Mouse (Mus musculus): ENCODE data around the gene Grasp. TPM values are rescaled to one million over a fixed set of nuclear protein-coding genes. Genes with fewer than 3 reads are reported as not detected.
A peak's percentile ranks its signal among the peaks of the same experiment; 100 is the strongest.

Grasp gene
- total RNA-seq, 2 experiments from 2014 or later: 84.2 to 95.8 TPM

- intact Hi-C loops (cut with DNase I): loop anchor here (1.0 to 10.0 kb wide), 4 partner anchors 19 to 745 kb away; no protein-coding TSS in a partner anchor
- DNase-seq (ENCODE audit: low spot score in 2 of 2): no peak
Measured at GRCm38 (mm10) chr15:101239821-101240220, 15.8 kb downstream of the Grasp start.

GRCm38 (mm10) chr15:101240799-101241204, 16.8 kb downstream of the Grasp start:
- intact Hi-C loops (cut with DNase I): loop anchor here (1.0 kb wide), 2 partner anchors 20 to 42 kb away; no protein-coding TSS in a partner anchor
- peak; percentile 93 to 96 for DNase-seq (ENCODE audit: low spot score in 2 of 2)

DNA sequence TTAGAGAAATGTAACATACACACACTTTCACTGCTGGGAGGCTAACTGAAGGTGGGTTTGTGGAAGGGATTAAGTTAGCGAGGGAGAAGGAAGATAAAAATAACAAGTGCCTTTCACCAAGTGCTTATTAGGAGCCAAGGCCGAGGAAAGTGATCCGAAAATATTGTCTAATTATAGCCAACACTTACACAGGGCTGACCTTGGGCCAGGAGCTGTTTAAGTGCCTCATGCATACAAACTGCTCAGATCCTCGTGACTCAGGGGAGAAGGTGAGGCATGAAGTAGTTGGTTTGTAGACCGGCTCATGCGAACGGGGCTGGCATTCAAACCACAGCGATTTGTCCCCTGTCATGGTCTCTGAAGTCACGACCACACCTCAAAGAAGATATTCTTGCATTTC, 17.2 kb downstream of the Grasp start:
- intact Hi-C loops (cut with DNase I): no loop called here
- no peak for DNase-seq (ENCODE audit: low spot score in 2 of 2)

- no peak for DNase-seq (ENCODE audit: low spot score in 2 of 2)
- intact Hi-C loops (cut with DNase I): no loop called here
Measured at GRCm38 (mm10) chr15:101241853-101242252, 17.9 kb downstream of the Grasp start.

GRCm38 (mm10) chr15:101242645-101243044, 18.7 kb downstream of the Grasp start:
- no peak for DNase-seq (ENCODE audit: low spot score in 2 of 2)
- intact Hi-C loops (cut with DNase I): no loop called here

DNA sequence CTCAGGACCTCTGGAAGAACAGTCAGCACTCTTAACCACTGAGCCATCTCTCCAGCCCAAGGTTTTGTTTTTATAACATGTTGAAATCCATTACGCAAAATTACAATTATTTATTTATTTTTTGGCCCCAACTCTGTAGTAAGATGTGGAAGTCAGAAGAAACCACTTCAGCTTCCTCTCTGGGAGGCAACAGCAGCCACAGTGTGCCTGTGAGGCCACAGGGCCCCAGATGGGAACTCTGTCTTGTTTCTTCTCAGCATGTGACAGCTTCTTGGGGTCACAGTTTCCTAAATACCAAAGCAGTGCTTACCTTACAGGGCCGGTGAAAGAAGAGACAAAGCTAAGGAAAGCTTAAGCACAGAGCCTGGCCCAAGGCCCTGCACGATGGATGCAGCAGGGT, 20.0 kb downstream of the Grasp start:
- intact Hi-C loops (cut with DNase I): no loop called here
- no peak for DNase-seq (ENCODE audit: low spot score in 2 of 2)

DNA sequence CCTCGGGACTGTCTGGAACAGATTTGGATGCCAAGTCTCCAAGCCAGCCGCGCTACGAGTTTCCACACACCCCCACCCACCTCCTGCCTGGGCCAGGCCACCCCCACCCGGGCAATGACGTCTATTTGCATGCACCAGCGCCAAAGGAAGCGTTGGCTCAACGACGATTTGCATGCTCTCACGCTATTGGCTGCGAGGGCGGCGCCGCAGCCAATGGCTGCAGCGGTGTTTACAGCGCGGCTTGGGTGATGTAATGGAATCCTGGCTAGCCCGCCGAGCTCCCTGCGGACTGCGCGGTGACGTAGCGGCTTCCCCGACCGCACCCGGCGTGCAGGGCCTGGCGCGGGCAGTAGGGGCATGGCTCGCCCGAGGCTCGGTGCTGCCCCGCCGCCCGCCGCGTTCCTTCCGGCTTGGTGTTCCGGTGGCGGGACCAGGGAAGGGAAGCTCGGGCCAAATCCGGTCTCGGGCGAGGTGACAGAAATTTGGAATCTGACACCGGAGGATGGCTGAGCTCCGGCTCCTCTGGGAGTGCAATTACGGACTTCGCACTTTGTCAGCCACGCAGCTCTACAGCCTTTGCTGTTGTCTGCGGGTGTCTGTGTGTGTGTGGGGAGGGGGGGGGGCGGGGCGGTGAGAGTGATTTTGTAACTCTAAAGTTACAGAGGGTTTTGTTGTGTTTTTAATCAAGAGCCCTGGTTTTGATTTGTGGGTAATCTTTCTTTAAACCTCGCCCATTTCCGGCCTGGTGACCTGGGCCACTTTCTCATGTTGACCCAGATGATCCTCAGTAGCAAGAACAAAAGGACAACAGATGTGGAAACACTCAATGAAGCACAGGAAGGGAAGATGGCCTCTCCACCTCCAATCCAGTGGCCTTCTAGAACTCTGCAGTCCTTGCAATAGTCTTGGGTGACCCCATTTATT, 22.5 kb downstream of the Grasp start:
- intact Hi-C loops (cut with DNase I): loop anchor here (1.0 kb wide), 1 partner anchor 20 kb away; no protein-coding TSS in a partner anchor
- DNase-seq (ENCODE audit: low spot score in 2 of 2): peak; percentile 96 to 99

GRCm38 (mm10) chr15:101247155-101247498, 23.1 kb downstream of the Grasp start:
- no peak for DNase-seq (ENCODE audit: low spot score in 2 of 2)
- intact Hi-C loops (cut with DNase I): no loop called here

- intact Hi-C loops (cut with DNase I): no loop called here
- no peak for DNase-seq (ENCODE audit: low spot score in 2 of 2)
Measured at GRCm38 (mm10) chr15:101248029-101248710, 24.2 kb downstream of the Grasp start.

DNA sequence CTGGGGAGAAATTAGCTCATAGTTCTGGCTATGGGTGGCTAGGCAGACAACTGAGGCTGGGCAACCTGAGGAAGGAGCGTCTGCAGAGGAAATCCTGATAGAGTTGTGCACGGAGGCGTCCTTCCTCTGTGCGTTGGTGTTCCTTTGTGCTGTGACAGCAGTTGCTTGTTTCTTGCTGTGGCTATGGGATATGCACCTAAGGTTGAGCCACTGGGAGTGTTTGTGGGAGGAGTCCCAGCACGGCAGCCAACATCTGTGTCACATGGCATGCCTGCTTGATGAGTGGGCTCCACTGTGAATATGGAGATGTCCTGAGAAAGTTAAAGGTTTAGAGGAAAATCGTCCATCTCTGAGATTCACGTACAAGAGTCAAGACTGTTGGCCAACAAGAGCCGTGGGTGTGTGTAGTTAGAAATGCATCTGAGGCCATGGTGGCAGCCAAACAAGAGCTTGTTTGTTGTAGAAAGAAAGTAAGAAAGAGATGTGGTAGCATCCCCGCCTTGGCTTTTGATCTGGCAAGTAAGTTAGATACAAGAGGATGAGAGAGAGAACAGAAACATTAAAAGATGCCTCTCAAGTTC, 26.3 kb downstream of the Grasp start:
- no peak for DNase-seq (ENCODE audit: low spot score in 2 of 2)
- intact Hi-C loops (cut with DNase I): no loop called here

DNA sequence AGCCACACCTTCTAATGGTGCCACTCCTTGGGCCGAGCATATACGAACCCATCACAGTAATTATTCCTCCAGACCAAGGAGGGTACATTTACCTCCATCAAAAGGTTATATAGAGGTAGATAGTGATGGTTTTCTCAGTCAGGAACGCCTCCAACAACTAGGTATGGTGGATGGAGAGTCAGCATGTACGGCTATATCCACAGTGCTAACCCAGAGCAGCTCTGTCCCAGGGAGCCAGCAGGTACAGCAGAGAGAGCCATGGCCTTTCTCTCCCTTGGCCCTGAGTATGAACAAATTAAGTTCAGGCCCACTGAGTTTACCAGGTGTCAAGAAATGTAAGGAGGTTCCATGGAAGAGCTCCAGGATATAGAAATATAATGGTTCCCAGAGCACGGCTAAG, 27.9 kb downstream of the Grasp start:
- no peak for DNase-seq (ENCODE audit: low spot score in 2 of 2)
- intact Hi-C loops (cut with DNase I): no loop called here

DNA sequence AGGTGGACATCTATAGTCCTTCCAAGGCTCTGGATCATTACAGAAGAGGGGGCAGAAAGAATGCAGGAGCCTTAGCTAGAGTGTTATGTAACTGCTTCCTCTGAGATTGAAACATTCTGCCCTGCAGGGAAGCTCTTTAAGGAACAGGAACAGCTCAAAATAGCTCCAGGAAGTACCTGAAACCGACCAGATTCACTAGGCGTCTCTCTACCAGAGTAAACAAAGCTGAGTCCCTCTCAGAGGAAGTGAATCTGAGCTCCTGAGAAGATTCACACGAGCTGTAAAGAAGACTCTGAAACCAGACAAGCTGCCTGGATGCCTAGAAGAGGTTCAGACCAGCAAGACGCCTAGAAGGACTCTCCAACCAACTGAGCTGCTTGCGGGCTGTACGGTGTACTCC, 28.6 kb downstream of the Grasp start:
- no peak for DNase-seq (ENCODE audit: low spot score in 2 of 2)
- intact Hi-C loops (cut with DNase I): no loop called here

DNA sequence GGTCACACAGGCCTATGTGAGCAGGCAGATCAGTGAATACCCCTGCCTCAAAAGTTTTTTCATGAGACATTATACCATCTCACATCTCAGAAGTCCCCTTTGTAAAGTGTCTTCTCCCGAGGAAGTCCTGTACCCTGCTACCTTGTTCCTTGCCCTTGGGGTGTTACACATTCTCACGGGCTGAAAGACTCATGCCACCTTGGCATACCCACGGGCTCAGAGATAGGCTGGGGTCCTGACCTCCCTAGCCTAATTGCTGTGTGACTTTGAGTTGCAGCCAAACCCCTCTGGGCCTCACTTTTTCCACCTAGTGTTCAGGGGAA, 29.5 kb downstream of the Grasp start:
- intact Hi-C loops (cut with DNase I): no loop called here
- DNase-seq (ENCODE audit: low spot score in 2 of 2): no peak

DNA sequence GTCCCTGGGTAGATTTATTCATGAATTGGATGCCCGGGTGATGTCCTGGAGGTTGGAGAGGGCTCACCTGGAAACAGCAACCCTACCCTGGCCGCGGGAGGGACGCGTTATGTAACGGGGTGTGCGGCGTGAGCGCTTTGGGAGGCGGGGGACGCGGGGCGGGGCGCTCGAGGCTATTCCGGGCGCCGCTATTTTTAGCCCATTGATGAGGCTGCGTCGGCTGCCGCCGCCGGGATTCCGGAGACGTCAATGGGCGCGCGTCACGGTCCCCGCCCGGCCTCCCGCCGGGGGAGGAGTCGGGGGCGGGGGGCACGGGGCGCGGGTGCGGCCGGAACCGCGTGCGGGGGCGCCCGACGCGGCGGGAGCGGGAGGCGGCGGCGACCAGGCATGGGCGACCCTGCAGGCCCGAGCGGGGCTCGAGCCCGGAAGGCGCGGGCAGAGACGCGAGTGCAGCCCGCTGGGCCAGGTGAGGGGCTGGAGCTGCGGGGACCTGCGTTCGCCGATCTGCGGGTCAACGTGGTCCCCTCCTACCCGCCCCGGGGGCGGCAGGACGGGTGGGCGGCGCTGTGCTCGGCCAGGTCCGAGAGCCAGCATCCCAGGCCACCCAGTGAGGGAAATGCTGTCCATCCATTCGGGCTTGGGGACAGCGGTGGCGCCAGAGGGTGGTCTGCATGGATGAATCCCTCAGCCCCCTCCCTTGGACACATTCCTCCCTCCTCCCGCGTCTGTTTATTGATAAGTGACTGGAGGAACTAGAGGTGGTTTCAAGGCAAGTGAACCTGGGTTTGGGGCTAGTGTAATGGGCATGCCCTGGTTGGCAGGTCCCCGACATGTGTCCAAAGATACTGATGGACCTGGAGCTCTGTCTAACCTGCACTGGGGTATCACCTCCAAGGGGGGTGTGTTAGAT, 30.2 kb downstream of the Grasp start, which contains the start of gene Nr4a1:
TSS of gene Nr4a1 (plus strand) at position 384 of the 910 bp plus-strand sequence.
- intact Hi-C loops (cut with DNase I): no loop called here
- DNase-seq (ENCODE audit: low spot score in 2 of 2): peak; percentile 84 to 89

DNA sequence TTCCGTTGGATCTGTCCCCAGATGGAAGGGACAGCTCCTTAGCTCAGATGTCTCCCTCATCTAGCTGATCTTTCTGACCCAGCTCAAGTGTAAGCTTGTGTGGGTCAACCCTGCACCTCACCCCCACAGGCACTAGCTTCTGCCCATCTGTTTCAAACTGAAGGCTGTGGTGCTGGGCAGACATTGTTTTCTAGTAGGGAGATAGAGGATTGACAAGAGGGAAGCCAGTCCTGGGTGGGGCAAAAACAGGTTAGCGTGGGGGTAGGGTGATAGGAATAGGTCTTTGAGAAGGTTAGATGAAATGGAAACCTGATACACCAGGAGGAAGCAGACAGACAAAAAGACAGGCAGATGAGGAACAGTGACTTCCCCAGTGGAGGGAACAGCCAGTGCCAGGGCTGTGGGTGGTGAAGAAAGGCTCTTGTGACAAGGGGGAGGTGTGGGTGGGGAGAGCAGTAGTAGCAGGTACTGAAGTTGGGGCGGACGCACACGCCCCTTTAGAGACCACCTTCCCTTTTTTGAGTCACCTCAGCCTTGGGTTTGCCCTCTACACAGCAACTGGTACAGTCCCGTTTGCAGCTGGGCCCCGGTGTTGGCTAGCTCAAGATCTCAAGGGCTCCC, 32.0 kb downstream of the Grasp start:
- no peak for DNase-seq (ENCODE audit: low spot score in 2 of 2)
- intact Hi-C loops (cut with DNase I): no loop called here

GRCm38 (mm10) chr15:101256463-101257206, 32.6 kb downstream of the Grasp start:
- no peak for DNase-seq (ENCODE audit: low spot score in 2 of 2)
- intact Hi-C loops (cut with DNase I): no loop called here

DNA sequence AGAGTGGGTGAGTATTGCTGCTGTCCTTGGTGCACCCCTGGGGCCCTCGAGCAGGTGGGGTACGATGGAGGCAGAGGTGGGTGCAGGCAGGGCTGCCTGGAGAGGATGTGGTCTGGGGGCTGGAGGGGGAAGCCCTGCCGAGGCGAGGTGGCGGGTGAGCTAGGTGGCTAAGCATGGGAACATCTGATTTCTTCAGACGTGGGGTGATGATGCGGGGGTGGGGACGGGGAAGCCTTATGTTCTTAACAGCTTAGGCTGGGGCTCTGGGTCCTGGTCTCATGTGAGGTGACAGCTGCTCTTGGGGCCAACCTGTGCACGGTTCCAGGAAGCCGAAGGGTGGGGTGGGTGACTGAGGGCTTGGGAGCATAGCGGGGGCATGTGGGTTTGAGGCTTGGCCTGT, 34.4 kb downstream of the Grasp start:
- intact Hi-C loops (cut with DNase I): no loop called here
- DNase-seq (ENCODE audit: low spot score in 2 of 2): no peak

DNA sequence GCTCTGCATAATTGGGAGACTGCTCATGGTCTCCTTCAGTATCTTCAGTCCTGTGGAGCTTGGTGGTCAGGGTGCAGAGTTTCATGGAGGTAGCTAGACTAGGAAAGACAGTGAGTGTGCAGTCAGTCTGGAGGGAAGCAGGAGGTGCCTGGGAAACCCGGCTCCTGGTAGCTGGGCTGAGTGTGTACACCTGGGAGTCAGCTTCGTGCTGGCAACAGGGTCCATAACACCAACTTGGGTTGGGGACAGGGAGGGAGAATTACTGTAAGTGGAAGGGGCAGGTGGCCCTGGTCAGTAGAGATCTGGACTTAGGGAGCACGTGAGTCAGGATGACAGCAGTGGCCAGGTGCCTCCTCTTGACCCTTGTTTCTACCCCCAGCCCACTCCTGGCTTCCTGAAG, 35.9 kb downstream of the Grasp start:
- intact Hi-C loops (cut with DNase I): no loop called here

More for the DNA sequence above, 35.9 kb downstream of the Grasp start:
- DNase-seq (ENCODE audit: low spot score in 2 of 2): no peak
